Mouse (Mus musculus): ENCODE results near the gene Slc38a2. TPM values are rescaled to one million over a fixed set of nuclear protein-coding genes. Genes with fewer than 3 reads are reported as not detected.

Slc38a2 gene
- total RNA-seq, 2 experiments from 2014 or later: 99.1 to 143 TPM

DNA sequence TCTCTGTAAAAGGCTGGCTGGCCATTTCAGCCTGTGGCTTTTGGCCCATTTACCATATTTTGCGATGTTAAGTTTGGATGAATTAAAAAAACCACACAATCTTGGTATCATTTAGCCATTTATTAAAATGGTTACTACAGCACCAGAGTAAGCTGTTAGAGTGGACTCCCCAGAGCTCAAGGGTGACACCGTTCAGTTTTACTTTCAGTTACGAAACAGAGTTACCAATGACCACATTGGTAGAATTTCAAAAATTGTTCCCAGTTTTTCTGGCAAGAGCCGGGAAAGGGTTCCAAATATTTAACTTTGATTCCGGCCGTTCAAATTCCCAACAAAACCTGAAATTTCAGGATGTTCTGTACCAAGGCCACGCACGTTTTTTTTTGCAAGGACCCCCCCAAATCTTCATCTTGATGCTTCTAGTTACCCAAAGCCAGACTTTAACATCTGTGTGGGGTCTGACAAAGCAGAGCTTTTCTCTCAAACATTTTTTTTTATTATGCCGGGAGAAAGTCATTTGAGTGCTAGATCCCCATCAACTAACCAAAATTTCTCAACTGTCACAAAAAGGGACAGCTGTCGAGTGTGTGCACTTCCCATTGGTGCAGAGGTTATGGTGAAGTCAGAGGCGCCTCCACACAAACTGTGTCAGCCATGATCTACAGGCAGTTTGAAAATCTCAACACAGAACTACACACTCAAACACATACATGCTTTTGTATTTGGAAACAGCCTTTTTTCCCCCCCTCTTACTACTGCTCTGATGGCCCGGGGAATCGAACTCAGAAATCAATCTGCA is 2.8 kb downstream of the Slc38a2 start:
- DNase-seq: no peak

DNA sequence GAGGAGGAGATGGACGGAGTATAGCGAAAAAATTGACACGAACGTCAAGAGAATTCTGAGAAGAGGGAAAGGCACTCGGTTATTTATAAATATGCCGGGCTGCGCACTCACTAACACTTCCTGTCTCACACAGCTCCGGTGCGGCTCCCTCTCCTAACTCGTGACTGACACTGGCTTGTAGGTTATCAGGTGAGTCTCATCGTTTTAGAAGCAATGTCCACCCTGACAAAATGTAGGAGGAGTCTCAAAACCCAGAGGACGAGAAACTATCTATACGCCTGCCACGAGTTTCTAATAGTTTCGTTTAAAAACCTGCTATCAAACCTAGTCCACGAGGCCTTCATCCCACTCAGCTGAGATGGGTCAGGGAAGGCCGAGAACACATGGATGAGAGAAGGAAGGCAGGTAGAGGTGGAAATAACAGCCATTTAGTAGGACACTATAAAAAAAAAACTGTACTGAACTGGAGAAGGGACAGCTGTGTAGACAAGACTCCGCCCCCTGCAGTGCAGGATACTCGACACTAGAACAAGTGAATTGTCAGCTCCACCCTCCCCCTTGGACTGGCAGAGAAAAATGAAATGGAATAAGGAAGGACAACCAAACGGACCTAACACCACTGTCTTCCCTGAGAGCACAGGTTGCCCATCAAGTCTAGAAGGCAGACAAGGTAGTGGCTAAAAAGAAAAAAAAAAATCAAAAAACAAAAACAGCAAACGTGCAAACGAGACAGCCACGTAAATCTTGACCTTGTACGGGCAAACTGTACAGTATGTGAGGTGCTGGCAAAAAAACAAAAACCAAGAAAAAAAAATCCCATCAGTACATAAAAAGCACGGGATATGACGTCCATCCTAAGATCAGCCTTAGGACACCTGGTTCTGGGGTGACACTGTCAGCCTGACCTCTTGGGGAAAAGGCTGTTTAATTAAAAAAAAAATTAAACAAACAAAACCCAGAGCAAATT is 3.8 kb downstream of the Slc38a2 start:
- peak; percentile 53 for DNase-seq

DNA sequence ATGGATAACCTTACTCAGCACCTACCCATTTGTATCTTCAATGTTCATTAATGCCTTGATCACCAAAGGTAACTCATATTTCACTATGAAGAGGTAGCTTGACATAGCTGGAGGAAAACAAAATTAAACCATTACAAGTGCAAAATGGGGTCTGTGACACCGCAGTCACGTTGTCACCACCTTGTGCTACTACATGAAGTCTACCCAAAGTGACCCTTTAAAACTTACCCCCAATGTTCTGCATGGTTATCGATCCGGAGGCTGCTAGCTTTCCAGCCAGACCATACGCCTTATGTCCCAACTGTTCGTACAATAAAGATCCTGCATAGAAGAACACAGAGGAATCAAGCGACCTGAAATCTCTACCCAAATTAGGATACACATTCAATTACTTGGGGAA is 4.5 kb downstream of the Slc38a2 start:
- DNase-seq: no peak

GRCm38 (mm10) chr15:96693688-96694087 is 5.8 kb downstream of the Slc38a2 start:
- peak; percentile 51 for DNase-seq

- DNase-seq: no peak
Measured at GRCm38 (mm10) chr15:96692401-96692800, 7.1 kb downstream of the Slc38a2 start.

GRCm38 (mm10) chr15:96691381-96691780 is 8.1 kb downstream of the Slc38a2 start:
- DNase-seq: no peak

DNA sequence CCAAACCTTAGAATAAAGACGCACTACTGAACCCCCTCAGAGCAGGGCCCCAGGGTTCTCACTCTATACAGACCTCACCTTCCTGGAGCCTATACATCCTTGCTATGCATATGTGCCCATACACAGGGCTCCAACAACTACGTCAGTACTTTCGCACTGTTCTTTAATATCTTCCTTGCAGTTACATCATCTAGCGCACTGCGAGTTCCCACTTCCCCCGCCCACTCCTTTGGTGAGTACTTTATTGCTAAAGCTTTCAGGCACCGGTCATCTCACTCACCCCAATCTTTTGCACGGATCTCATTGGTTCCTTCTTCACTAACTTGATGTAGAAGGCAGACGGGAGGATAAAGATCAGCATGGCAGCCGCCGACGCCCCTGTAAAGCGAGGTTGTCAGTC is 8.7 kb downstream of the Slc38a2 start:
- DNase-seq: no peak

GRCm38 (mm10) chr15:96689919-96690318 is 9.6 kb downstream of the Slc38a2 start:
- DNase-seq: no peak

- no peak for DNase-seq
Measured at GRCm38 (mm10) chr15:96688784-96689318, 10.7 kb downstream of the Slc38a2 start.

DNA sequence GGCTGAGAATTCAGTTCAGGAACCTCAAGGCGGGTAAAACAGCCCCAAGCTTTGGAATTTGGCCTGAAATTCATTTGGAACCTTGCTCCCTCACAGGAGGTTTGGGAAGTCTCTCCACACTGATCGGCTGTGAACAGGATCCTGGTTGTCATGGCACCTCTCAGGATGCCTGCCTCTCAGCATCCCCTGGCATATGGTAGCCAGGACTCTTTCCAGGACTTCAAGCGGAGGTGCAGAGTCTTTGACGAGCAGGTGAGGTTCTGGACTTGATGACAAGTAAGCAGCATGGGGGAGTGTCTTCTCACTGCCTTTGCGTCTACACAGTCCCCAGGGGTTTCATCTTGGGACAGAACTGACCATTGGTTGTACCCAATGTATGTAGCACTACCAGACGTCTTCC is 11.5 kb downstream of the Slc38a2 start:
- no peak for DNase-seq

GRCm38 (mm10) chr15:96687366-96687765 is 12.2 kb downstream of the Slc38a2 start:
- no peak for DNase-seq

- no peak for DNase-seq
Measured at GRCm38 (mm10) chr15:96686201-96687159, 13.1 kb downstream of the Slc38a2 start.

GRCm38 (mm10) chr15:96685273-96685672 is 14.3 kb downstream of the Slc38a2 start:
- DNase-seq: no peak

GRCm38 (mm10) chr15:96684132-96684830 is 15.2 kb downstream of the Slc38a2 start:
- DNase-seq: peak; percentile 53

GRCm38 (mm10) chr15:96678871-96679773 is 20.4 kb downstream of the Slc38a2 start:
- no peak for DNase-seq

DNA sequence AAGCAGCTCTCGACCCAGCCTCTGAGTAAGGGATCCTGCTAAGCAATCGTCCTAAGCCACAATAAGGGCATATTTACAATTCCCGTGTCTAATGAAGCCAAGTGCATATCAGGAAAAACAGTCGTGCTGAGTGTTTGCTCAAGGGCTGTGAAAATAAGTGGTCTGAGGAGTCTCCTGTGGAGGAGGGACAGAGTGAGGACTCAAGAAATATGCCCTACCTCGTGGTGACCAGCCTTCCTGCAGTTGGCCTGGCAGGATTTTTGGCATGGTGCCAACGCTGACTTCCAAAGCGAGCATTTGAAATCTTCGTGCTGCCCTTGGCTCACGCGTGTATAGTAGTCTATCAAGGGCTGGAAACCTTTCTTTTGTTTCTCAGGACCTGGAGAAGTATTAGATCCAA is 23.0 kb downstream of the Slc38a2 start:
- peak; percentile 75 for DNase-seq

- no peak for DNase-seq
Measured at GRCm38 (mm10) chr15:96675744-96676143, 23.8 kb downstream of the Slc38a2 start.

DNA sequence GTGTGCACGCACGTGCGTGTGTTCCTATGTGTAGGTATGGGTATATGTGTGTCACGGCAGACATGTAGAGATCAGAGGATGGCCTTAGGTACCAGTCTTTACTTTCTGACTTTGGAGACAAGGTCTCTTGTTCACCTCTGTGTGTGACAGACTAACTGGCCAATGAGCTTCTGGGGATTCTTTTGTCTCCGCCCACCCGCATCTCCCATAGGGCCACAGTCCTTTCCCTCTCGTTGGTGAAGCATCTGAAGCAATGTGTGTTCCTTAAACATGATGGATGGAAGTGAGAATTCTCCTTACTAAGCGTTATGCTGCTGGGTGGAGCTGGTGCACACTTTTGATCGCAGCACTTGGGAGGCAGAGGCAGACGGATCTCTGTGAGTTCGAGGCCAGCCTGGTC is 24.5 kb downstream of the Slc38a2 start:
- no peak for DNase-seq

- DNase-seq: no peak
Measured at GRCm38 (mm10) chr15:96674089-96674488, 25.4 kb downstream of the Slc38a2 start.

DNA sequence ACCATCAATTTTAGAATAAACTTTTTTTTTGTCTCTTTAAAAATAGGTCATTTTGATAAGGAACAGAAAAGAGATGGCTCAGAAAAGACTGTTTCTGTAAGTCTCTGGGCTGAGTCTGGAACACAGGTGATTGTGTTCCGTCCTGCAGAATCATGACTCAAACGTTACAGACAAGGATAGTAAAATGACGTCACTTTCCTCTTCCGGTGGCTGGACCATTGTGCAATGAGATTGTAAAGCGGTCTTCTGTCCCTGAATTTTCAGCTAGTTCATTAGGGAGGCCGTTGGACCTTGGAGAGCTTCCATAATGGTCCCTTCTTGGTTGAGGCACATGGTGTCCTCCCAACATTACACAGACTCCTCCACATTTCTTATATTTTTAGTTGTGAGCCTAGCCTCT is 29.8 kb downstream of the Slc38a2 start:
- no peak for DNase-seq
